Mouse (Mus musculus) C2C12 (cell line): ENCODE data around the gene Iqca.

Experiments
- CTCF ChIP-seq: IDR thresholded peaks from one replicate; pipeline ENCODE4 v1.5.1; 2011; ENCODE audit not compliant: control insufficient read depth, insufficient read depth, insufficient read length
- MYOD1 ChIP-seq: IDR thresholded peaks from one replicate; pipeline ENCODE4 v1.6.1; 2011; ENCODE audit warnings: low read depth; ENCODE audit not compliant: control insufficient read depth, insufficient read length
- MYOG ChIP-seq: IDR thresholded peaks from one replicate; pipeline ENCODE4 v1.6.1; 2011; ENCODE audit not compliant: control insufficient read depth, insufficient read length; ENCODE audit errors: extremely low read depth
- USF1 ChIP-seq: IDR thresholded peaks from one replicate; pipeline ENCODE4 v1.6.1; 2011; ENCODE audit warnings: low read depth, mild to moderate bottlenecking, control low read depth, moderate library complexity

- no peak for TF ChIP-seq MYOG
- no peak for TF ChIP-seq CTCF
- no peak for TF ChIP-seq USF1
- no peak for TF ChIP-seq MYOD1
Observed at GRCm38 (mm10) chr1:90112669-90113068, 40.5 kb downstream of the Iqca start.
